Mouse (Mus musculus) kidney, embryonic 16.5 days (tissue): ENCODE data around the gene 2310057M21Rik. TPM values are rescaled to one million over a fixed set of nuclear protein-coding genes. Genes with fewer than 3 reads are reported as not detected.
"Not testable (repeated sequence)": the region's sequence is repeated elsewhere in the genome, so short reads cannot be mapped to it uniquely, and the experiment has no call there.

Experiments
- ATAC-seq: fragments of 200-750 bp; cut with Nextera tagmentation; 2 replicates; pipeline ENCODE4 v1.8.0; 2017; ENCODE audit warnings: moderate TSS enrichment; ENCODE audit not compliant: low FRiP score, low TSS enrichment
- H3K27ac ChIP-seq: fragments of 300-500 bp; sonication (generic); 2 replicates; pipeline ENCODE4 v1.5.1; 2014; ENCODE audit warnings: low read length
- H3K27me3 ChIP-seq: fragments of 300-500 bp; sonication (generic); 2 replicates; pipeline ENCODE4 v1.6.1; 2014; ENCODE audit warnings: low read length, control low read depth, mixed read lengths; ENCODE audit not compliant: insufficient read depth
- H3K36me3 ChIP-seq: fragments of 300-500 bp; sonication (generic); 2 replicates; pipeline ENCODE4 v1.6.1; 2014; ENCODE audit warnings: low read length, control low read depth, mixed read lengths; ENCODE audit not compliant: insufficient read depth
- H3K4me1 ChIP-seq: fragments of 300-500 bp; sonication (generic); 2 replicates; pipeline ENCODE4 v1.6.1; 2014; ENCODE audit warnings: low read length, control low read depth, mixed read lengths; ENCODE audit not compliant: insufficient read depth
- H3K4me2 ChIP-seq: fragments of 300-500 bp; sonication (generic); replicated peaks from 2 replicates; pipeline ENCODE4 v1.6.1; 2014; ENCODE audit warnings: low read depth, low read length
- H3K4me3 ChIP-seq: fragments of 300-500 bp; sonication (generic); 2 replicates; pipeline ENCODE4 v1.5.1; 2014; ENCODE audit warnings: mild to moderate bottlenecking, low read length
- H3K9ac ChIP-seq: fragments of 300-500 bp; sonication (generic); replicated peaks from 2 replicates; pipeline ENCODE4 v1.6.1; 2014; ENCODE audit warnings: low read length
- H3K9me3 ChIP-seq: fragments of 300-500 bp; sonication (generic); 2 replicates; pipeline ENCODE4 v1.6.1; 2016; ENCODE audit warnings: low read length, control low read depth
- WGBS: fragments of 180-500 bp; shearing (Covaris S2); extraction: QIAGEN DNeasy Blood & Tissue Kit; methylation state at CpG from one replicate; pipeline ENCODE4 v1.1.7; 2014; 5-methylcytosine and 5-hydroxymethylcytosine counted together
- polyA plus RNA-seq: library from polyadenylated mRNA; unstranded; fragments of >200 nt; fragmentation: Nextera tagmentation; extraction: Ambion mirVana; gene quantifications from 2 replicates; pipeline ENCODE4 v1.2.1, GENCODE M21; 2015

The 2310057M21Rik gene
- 20.4 and 22.0 TPM in 2 replicates for polyA plus RNA-seq

GRCm38 (mm10) chr7:131362615-131363300 is at the start of gene 2310057M21Rik:
Gene 2310057M21Rik, minus strand, starts transcription at chr7:131362759.
- H3K4me1 ChIP-seq: peaks cover 13% of the 10 kb centered on the region
- peak within 1 kb of the TSS; percentile 95 for H3K9ac ChIP-seq
- WGBS: under 1% methylated on average over 55 of the region's 55 CpGs
- no peaks in the 10 kb centered on the region for H3K9me3 ChIP-seq
- peaks cover 10% of the 10 kb centered on the region; the same call in 1 of the 2 replicates for H3K36me3 ChIP-seq
- peak within 1 kb of the TSS; percentile 78 for H3K4me2 ChIP-seq
- H3K4me3 ChIP-seq: peak within 1 kb of the TSS; percentile 88
- ATAC-seq: peak; percentile 97
- no peaks in the 10 kb centered on the region for H3K27me3 ChIP-seq
- peak within 1 kb of the TSS; percentile 97 for H3K27ac ChIP-seq

- peaks cover 29% of the 10 kb centered on the region for H3K4me1 ChIP-seq
- H3K4me2 ChIP-seq: no peak overlapping the region
- H3K4me3 ChIP-seq: no peak overlapping the region
- WGBS: 33% methylated on average over 2 of the region's 2 CpGs
- H3K9ac ChIP-seq: no peak overlapping the region
- H3K27me3 ChIP-seq: no peaks in the 10 kb centered on the region
- ATAC-seq: no peak
- no peak overlapping the region for H3K27ac ChIP-seq
- H3K36me3 ChIP-seq: no peaks in the 10 kb centered on the region
- no peaks in the 10 kb centered on the region for H3K9me3 ChIP-seq
Measured at GRCm38 (mm10) chr7:131411941-131412270, 49.3 kb upstream of the 2310057M21Rik start.

GRCm38 (mm10) chr7:131411221-131411940 is 48.8 kb upstream of the 2310057M21Rik start:
- peaks cover 29% of the 10 kb centered on the region for H3K4me1 ChIP-seq
- 19% methylated on average over 10 of the region's 10 CpGs for WGBS
- no peak for ATAC-seq
- H3K9me3 ChIP-seq: no peaks in the 10 kb centered on the region
- H3K27ac ChIP-seq: peak overlapping the region; percentile 17
- peak overlapping the region; percentile 67 for H3K4me2 ChIP-seq
- H3K4me3 ChIP-seq: peak overlapping the region; percentile 85
- peak overlapping the region; percentile 94 for H3K9ac ChIP-seq
- H3K36me3 ChIP-seq: no peaks in the 10 kb centered on the region
- H3K27me3 ChIP-seq: no peaks in the 10 kb centered on the region

DNA sequence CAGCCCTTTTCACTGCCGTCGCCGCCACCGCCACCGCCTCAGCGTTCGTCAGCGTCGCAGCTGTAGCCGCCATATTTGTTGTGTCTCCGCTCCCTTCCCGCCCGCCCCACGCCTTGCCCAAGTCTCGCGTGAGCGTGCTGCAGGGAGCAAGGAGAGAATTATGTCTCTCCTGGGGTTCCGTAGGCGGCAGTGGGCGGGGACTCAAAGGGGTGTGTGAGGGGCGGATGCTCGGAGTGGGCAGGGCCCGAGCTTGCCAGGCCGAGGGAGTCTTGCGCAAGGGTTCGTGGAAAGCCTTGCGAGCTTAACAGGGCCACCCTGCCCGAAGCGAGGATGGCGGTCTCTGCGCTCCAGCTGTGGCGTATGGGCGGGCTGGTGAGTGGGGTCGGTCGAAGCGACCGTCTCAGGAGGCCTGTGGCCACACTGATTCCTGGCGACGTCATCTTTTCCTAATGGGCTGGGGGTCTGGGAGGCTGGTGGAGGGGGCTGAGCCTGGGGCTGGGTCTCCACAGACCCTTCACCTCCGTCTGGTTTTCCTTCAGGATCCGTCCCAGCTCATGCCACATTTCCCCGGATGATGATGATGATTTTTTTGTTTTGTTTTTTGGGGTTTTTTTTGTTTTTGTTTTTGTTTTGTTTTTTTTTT is 48.0 kb upstream of the 2310057M21Rik start, which contains the start of the genes Ikzf5 and Acadsb:
Gene Ikzf5, minus strand, starts transcription at position 106 of the 643 bp plus-strand sequence.
Gene Acadsb, plus strand, starts transcription at position 186 of the 643 bp plus-strand sequence.
- under 1% methylated on average over 42 of the region's 42 CpGs for WGBS
- peak; percentile 97 for ATAC-seq
- H3K9ac ChIP-seq: peak within 1 kb of the TSS; percentile 94
- no peaks in the 10 kb centered on the region for H3K27me3 ChIP-seq
- H3K9me3 ChIP-seq: no peaks in the 10 kb centered on the region
- H3K4me2 ChIP-seq: peak within 1 kb of the TSS; percentile 71
- peak within 1 kb of the TSS; percentile 85 for H3K4me3 ChIP-seq
- no peaks in the 10 kb centered on the region for H3K36me3 ChIP-seq
- H3K4me1 ChIP-seq: peaks cover 25% of the 10 kb centered on the region
- peak within 1 kb of the TSS; percentile 81 for H3K27ac ChIP-seq

GRCm38 (mm10) chr7:131409988-131410385 is 47.4 kb upstream of the 2310057M21Rik start:
- Histone ChIP-seq H3K36me3 (no peaks in the 10 kb centered on the region), H3K4me3 (peak overlapping the region; percentile 85), H3K9ac (peak overlapping the region; percentile 94), H3K4me1 (peaks cover 21% of the 10 kb centered on the region), H3K4me2 (peak overlapping the region; percentile 71), H3K27ac (peak overlapping the region; percentile 47; the same call in 1 of the 2 replicates), H3K27me3 (no peaks in the 10 kb centered on the region), H3K9me3 (no peaks in the 10 kb centered on the region)
- ATAC-seq: peak; percentile 66
- WGBS: under 1% methylated on average over 38 of the region's 38 CpGs

- H3K4me3 ChIP-seq: peak overlapping the region; percentile 85
- no peaks in the 10 kb centered on the region for H3K36me3 ChIP-seq
- 3% methylated on average over 16 of the region's 16 CpGs for WGBS
- no peaks in the 10 kb centered on the region for H3K9me3 ChIP-seq
- peak overlapping the region; percentile 47; the same call in 1 of the 2 replicates for H3K27ac ChIP-seq
- peaks cover 21% of the 10 kb centered on the region for H3K4me1 ChIP-seq
- ATAC-seq: peak; percentile 29; the same call in 1 of the 2 replicates
- peak overlapping the region; percentile 71 for H3K4me2 ChIP-seq
- no peaks in the 10 kb centered on the region for H3K27me3 ChIP-seq
- H3K9ac ChIP-seq: peak overlapping the region; percentile 94
Measured at GRCm38 (mm10) chr7:131409321-131409987, 46.9 kb upstream of the 2310057M21Rik start.

GRCm38 (mm10) chr7:131391761-131392160 is 29.2 kb upstream of the 2310057M21Rik start:
- H3K27ac ChIP-seq, H3K4me1 ChIP-seq, H3K4me2 ChIP-seq, H3K27me3 ChIP-seq, ATAC-seq, H3K9me3 ChIP-seq, H3K4me3 ChIP-seq, H3K9ac ChIP-seq: not testable (repeated sequence)
- WGBS: 83% methylated on average over 6 of the region's 7 CpGs
- peaks cover 19% of the 10 kb centered on the region; the same call in 1 of the 2 replicates for H3K36me3 ChIP-seq

DNA sequence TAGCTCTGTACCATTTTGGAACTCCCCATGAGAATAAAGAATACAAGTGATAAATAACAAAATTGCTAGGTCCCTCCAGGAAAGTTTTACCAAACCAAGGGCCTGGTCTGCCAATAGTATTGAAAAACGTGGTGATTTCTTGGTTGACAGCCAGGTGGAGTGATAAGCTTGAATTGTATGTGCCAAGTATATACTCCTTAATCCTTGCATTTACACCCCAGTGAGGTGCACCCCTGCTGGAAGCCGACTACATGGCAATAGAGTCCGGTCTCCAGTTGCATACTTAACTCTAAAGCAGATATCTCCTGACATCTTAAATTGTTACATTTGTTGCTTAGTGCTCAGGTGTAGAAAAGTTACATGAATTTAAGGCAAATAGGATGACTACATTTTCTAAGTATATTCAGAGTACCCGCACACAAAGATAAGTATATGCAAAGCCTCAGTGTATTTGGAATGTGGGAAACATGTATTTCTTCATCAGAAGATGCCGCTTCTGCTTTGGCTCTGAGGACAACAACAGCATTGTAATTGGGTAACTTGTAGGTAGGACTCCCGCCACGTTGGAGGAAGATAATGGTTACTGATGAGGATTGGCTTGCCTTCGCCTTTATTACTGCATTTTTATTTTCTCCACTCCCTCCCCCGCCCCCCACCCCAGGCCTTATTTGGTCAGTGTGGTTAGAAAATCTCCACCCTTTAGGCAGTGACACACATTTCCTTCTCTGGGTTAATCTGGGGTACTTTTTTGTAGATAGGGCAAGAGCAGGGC is 9.5 kb upstream of the 2310057M21Rik start:
- Histone ChIP-seq H3K27me3 (no peaks in the 10 kb centered on the region), H3K4me1 (peaks cover 8% of the 10 kb centered on the region), H3K9ac (peak overlapping the region; percentile 94), H3K27ac (no peak overlapping the region), H3K4me2 (peak overlapping the region; percentile 59), H3K36me3 (no peaks in the 10 kb centered on the region; the same call in 1 of the 2 replicates), H3K4me3 (peak overlapping the region; percentile 75), H3K9me3 (no peaks in the 10 kb centered on the region)
- no peak for ATAC-seq
- whole genome bisulfite sequencing: 70% methylated on average over 9 of the region's 9 CpGs
